Mouse (Mus musculus) T-helper 17 cell (primary cell): ENCODE data around the gene Lancl3.
"Not testable (repeated sequence)": the region's sequence is repeated elsewhere in the genome, so short reads cannot be mapped to it uniquely, and the experiment has no call there.

Experiments
- in situ Hi-C, 2 experiments: fragments of 300-600 bp; cut with MboI, MseI; formaldehyde crosslinking; loops; 1 replicate in 1 of 2; 2 replicates in 1 of 2; pipeline ENCODE4 v1.15.1; 2025; ENCODE audit warnings: high pct_unique_total_duplicates in 2 of 2

The Lancl3 gene

DNA sequence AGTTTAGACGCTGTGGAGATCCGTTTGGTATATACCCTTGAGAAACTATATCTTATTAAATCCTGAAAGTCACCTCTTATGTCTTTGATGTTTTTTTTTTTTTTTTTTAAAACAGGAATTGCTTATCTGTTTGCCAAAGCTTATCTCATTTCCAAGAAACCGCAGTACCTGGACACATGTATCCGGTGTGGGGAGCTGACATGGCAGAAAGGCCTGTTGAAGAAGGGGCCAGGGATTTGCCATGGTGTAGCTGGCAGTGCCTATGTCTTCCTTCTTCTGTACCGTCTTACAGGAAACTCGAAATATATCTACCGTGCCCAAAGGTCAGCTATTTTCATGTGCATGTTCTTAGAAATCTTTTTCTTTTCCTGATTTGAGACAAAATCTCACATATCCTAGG, 58.1 kb downstream of the Lancl3 start:
- in situ Hi-C loops: no loop called here

DNA sequence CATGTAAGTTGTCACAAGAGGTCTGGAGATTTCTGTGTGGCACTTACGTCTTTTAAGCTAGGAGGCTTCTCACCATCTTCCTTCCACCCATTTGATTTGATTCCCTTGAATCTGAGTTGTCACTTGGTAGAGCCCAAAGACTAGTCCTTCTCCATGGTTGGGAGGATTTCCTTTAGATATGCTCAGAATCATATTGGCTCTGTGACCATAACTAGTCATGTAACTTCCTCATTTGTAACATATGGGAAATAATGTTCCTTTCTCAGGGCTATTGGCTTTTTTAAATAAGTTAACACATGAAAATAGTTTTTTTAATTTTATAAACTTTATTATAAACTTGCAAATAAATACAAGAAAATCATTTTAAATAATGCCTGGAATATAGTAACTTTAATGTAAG, 59.6 kb downstream of the Lancl3 start:
- in situ Hi-C loops: no loop called here

DNA sequence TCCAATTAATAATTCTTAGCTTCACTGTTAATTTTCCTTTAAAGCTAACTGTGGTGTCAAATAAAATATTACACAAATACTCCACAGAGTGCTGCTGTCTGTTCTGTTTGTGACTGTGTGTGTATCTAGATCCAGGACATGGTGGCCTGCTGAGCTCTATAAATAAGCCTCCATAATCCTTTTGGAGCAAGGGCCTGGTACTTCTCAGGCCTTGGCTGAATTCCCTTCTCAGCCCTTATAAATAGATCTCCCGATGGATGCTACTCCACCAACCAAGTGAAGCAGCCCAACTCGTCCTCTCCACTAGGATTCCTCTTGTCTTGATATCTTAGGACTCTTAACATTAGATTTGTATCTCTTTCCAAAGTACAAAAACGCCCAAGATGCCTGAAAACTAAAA, 71.4 kb downstream of the Lancl3 start:
- in situ Hi-C loops: no loop called here

DNA sequence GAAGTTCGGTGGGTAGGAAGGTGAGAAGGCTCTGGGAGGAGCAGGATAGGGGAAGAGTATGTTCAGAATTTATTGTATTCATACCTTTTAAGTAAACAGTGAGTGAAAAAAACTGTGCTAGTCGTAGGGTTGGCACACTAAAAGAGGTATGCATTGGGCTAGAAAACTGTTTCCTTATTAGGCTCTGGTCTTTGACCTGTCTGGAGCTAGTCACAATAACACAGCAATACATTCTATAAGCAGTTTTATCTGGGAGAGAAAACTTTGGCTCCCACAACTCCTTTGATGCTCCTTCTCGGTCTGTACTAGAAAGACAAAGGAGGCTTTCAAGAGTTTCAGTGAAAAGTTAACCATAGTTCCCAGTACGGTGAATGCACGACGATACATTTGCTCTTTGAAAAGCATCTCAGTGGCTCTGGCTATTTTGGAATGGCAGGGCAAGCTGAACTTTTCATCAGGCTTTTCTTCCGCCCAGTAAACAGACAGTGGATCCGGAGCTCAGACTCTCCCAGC, 72.3 kb downstream of the Lancl3 start:
- in situ Hi-C loops: no loop called here

DNA sequence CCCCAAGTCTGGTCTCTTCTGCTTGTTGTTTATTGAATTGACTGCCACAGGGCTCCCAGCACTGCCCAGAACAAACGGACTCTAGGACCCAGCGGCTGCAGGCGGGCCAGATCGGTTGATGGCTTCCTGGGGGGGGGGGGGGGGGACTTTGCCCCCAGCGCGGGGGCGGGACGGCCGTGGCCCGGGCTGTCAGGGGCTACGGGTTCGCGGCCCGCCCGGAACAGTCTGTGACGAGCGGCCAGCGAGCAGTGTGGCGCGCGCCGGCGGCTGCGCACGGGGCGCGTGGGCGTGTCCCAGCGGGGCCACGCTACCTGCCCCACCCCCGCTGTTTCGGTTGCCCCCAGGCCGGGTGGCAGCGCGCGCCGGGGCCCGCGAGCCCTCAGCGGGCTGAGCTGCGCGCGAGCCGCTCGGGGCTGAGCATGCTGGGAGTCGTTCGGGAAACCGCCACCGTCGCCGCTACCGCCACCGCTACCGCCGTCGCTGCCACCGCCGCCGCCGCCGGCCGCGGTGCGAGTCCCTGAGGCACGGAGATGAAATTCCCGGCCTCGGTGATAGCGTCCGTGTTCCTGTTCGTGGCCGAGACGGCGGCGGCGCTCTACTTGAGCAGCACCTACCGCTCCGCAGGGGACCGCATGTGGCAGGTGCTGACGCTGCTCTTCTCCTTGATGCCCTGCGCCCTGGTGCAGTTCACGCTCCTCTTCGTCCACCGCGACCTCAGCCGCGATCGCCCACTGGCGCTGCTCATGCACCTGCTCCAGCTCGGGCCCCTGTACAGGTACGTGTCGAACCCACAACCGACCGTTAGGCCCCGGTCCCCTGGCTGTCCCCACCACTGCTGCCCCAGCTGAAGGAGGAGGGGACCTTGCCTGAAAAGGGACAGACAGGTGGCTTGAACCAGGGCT, 73.0 kb downstream of the Lancl3 start, which contains the start of gene Xk:
TSS of gene Xk (plus strand) at position 297 of the 902 bp plus-strand sequence.
- in situ Hi-C loops: no loop called here

DNA sequence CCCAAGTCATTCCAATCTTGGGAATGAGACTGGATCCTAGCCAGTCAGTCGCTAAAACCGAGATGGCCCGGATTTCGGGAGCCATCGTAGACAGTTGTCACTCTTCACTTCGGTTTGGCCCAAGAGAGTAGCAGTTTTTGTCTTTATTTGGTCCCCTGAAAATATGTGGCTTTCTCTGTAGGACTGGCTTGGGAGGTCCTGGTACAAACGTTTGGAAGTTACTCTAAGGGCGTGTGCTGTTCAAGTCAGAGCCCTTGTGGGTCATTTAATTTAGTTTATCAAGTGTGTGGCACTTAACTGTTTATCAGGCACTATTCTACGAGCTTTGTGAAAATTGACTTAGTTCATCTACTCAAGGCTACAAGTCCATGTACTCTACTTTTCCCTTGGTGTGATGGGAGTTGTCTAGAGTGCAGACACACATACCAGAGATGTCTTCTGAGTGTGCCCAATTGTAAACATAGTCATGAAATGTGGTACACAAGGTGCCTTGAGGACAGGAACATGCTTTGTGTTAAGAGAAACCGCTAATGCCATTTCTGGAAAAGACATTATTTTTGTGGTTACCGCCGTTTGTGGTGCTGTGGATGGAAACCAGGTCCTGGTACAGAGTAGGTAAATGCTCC, 73.8 kb downstream of the Lancl3 start:
- in situ Hi-C loops: no loop called here

DNA sequence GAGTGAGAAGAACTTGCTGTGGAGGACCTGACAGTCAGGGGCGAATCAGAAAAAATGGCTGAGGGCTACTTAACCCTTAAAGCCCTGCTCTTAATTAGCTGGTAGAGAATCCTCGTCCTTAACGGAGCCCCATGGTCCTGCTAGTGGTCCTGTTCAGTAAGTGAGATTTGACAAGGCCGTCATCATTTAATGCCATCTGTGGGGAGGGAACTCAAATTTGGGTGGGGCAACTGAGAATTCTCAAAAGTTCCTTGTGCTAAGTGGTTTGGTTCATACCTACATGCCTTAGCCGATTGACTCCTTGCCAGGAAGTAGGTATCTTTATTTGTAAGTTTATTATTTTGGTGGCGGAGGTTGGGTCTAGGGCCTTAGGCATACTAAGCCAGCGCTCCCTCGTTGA, 74.6 kb downstream of the Lancl3 start:
- in situ Hi-C loops: no loop called here

DNA sequence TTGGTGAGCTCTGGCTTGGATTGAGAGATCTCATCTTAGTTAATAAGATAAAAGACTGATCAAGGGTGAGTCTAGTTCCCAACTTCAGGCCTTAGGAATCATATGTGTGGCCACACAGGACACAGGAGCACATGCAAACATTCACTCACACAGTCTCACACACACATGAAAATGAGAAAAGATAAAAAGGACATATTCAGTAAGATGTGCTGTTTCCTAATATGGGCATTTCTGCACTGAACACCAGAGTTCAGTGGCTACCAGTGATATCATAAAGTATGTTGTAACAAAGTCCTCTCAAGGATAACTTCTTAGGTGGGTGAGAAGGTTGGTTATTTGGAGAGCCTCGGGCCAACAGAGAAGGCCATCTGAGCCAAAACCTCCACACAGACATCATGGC, 83.8 kb downstream of the Lancl3 start, which contains the start of gene H2al1m:
TSS of gene H2al1m (plus strand) at position 301 of the 400 bp plus-strand sequence.
- in situ Hi-C loops: not testable (repeated sequence)

DNA sequence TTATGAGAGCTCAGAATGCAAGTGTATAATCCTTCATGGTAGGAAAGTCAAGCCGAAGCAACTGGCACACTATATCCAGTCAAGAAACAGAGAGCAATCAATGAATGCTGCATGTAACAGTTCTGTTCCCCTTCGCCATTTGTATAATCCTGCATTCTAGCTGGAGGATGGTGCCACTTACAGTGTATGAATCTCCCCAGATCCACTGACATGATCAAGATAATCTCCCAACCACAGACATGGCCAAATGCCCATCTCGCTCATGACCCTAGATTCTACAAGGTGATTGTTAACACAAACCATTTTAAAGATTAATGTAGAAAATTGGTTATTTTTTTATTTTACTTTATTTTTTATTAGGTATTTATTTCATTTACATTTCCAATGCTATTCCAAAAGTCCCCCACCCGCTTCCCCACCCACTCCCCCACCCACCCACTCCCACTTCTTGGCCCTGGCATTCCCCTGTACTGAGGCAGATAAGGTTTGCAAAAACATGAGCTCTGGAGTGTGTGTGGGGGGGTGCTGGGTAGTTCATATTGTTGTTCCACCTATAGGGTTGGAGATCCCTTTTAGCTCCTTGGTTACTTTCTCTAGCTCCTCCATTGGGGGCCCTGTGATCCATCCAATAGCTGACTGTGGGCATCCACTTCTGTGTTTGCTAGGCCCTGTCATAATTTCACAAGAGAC, 93.6 kb downstream of the Lancl3 start:
- in situ Hi-C loops: loop anchor here (5.0 kb wide), 2 partner anchors 259 to 264 kb away; no protein-coding TSS in a partner anchor

DNA sequence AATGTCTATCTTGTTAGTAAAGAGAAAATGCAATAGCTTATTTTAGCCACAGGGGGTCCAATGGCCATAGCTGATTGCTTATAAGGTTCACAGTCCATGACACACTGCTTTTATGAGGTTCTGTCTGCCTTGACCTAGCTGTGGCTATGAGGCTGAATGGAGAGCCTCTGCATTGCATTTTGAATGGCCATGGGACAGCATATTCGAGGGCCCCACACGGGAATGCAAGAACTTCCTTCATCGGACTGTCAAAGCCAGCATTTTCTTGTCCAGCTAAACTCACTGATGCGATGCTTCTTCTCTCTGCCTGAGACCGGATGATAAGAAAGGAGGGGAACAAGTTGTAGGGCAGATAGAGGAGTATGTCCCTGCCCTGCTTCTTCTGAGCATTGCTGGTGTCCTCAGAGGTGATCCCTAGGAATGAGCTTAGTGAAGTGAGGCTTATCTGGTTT, 98.7 kb downstream of the Lancl3 start:
- in situ Hi-C loops: no loop called here

DNA sequence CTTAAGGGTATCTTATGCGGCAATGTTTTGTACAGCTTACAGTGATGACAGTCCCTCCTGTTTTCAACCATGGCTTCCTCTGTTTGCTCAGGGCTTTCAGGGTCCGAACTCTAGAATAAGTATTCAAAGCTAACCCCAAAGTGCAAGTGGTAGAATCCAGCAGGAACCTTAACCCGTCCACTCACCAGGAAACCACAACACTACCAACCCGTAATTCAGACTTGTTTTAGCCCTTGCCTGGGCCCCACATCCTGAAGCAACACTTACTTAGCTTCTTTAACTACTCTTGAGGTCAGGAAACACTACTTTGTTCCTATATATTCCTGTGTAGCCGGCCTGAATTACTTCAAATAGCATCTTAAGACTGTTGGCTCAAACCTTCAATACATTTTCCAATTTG, 103.1 kb downstream of the Lancl3 start:
- in situ Hi-C loops: no loop called here

DNA sequence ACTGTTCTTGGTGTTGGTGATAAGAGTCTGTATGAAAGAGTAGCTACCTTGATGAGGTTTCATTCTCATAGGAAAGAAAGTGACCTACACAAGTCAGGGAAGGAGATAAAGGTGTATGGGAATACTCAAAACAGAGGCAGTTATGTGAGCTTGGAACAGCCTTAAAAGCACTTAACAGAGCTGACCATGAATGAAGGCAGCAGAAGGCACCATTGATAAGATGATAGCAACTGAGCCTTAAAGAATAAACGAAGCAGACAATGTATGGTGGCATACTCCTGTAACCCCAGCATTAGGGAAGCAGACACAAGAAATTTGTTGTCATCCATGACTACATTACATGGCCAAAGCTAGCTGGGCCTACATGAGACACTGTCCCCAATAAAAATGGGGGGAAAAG, 103.8 kb downstream of the Lancl3 start:
- in situ Hi-C loops: no loop called here

DNA sequence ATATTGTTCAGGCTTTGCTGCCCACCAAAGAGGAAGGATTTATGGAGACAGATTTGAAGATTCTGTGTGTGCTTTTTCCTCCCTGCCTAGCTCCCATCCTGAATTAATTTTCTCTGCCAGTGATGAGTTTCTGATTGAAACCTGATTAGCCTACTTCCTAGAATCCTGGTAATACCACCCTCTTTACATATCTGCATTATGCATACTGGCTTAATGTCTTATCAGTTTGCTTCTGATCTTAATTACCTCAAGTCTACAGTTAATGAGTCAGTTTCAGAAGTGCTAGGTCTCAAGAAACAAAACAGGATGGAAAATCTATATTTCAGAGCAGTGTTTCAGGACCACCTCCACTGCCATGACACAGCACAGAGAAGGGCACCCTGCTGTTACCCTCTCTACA, 116.8 kb downstream of the Lancl3 start:
- in situ Hi-C loops: not testable (repeated sequence)
